Mouse (Mus musculus) embryonic fibroblast, embryonic 13.5 days (primary cell): ENCODE measurements at regions not wholly inside any gene's neighbourhood (a gene's known extent, or its start where the extent isn't known, plus 50 kb on each side); places are given as distances from the start of the nearest gene placed in this dataset.

Experiments
- CTCF ChIP-seq: IDR thresholded peaks from 2 replicates; pipeline ENCODE4 v1.5.1; 2011; ENCODE audit warnings: mild to moderate bottlenecking, control low read depth, low read length, moderate library complexity, borderline replicate concordance; ENCODE audit not compliant: insufficient read depth
- POLR2A ChIP-seq: IDR thresholded peaks from 2 replicates; pipeline ENCODE4 v1.6.1; 2011; ENCODE audit warnings: low read depth, mild to moderate bottlenecking, control low read depth, low read length, moderate library complexity

- TF ChIP-seq POLR2A (no peak), CTCF (no peak)
These were observed 77.1 kb upstream of the Foxn3 start for GRCm38 (mm10) chr12:99640214-99641151.
